Mouse (Mus musculus) T-helper 2 cell (primary cell): ENCODE data around the gene Pcif1.

Source experiments
- in situ Hi-C: fragments of 300-600 bp; cut with MboI, MseI; formaldehyde crosslinking; loops from one replicate; pipeline ENCODE4 v1.15.1; 2025; ENCODE audit warnings: high pct_unique_total_duplicates

The Pcif1 gene

GRCm38 (mm10) chr2:164892696-164893216 is 13.7 kb downstream of the Pcif1 start:
- in situ Hi-C loops, result no loop called here

GRCm38 (mm10) chr2:164894048-164894447 is 14.9 kb downstream of the Pcif1 start:
- in situ Hi-C loops, result no loop called here

- in situ Hi-C loops, result no loop called here
Observed at GRCm38 (mm10) chr2:164894644-164895043, 15.5 kb downstream of the Pcif1 start.

- in situ Hi-C loops, result no loop called here
Observed at GRCm38 (mm10) chr2:164895885-164896284, 16.8 kb downstream of the Pcif1 start.

- in situ Hi-C loops, result no loop called here
Observed at GRCm38 (mm10) chr2:164898008-164898407, 18.9 kb downstream of the Pcif1 start.

GRCm38 (mm10) chr2:164899034-164899433 is 19.9 kb downstream of the Pcif1 start:
- in situ Hi-C loops, result no loop called here

GRCm38 (mm10) chr2:164899723-164900459 is 20.8 kb downstream of the Pcif1 start:
- in situ Hi-C loops, result no loop called here

GRCm38 (mm10) chr2:164901380-164901779 is 22.3 kb downstream of the Pcif1 start:
- in situ Hi-C loops, result no loop called here

GRCm38 (mm10) chr2:164903496-164903895 is 24.4 kb downstream of the Pcif1 start:
- in situ Hi-C loops, result no loop called here

GRCm38 (mm10) chr2:164906071-164906470 is 27.0 kb downstream of the Pcif1 start:
- in situ Hi-C loops, result no loop called here

GRCm38 (mm10) chr2:164907511-164907910 is 28.4 kb downstream of the Pcif1 start:
- in situ Hi-C loops, result no loop called here

- in situ Hi-C loops, result no loop called here
Observed at GRCm38 (mm10) chr2:164908011-164908410, 28.9 kb downstream of the Pcif1 start.

GRCm38 (mm10) chr2:164909100-164909499 is 30.0 kb downstream of the Pcif1 start:
- in situ Hi-C loops, result no loop called here

- in situ Hi-C loops, result no loop called here
Observed at GRCm38 (mm10) chr2:164909542-164909941, 30.4 kb downstream of the Pcif1 start.

- in situ Hi-C loops, result loop anchor here (5.0 kb wide), 1 partner anchor 33 kb away; the partner anchor contains the start of gene Pcif1
Observed at GRCm38 (mm10) chr2:164910360-164911061, 31.4 kb downstream of the Pcif1 start.

GRCm38 (mm10) chr2:164911086-164912048 is 32.3 kb downstream of the Pcif1 start, which contains the start of gene Zfp335:
Zfp335 (minus strand) TSS chr2:164911757.
- in situ Hi-C loops, result loop anchor here (5.0 kb wide), 1 partner anchor 34 kb away; the partner anchor contains the start of gene Pcif1

- in situ Hi-C loops, result loop anchor here (5.0 kb wide), 1 partner anchor 35 kb away; the partner anchor contains the start of gene Pcif1
Observed at GRCm38 (mm10) chr2:164912151-164912550, 33.0 kb downstream of the Pcif1 start.

GRCm38 (mm10) chr2:164912749-164913427 is 33.8 kb downstream of the Pcif1 start:
- in situ Hi-C loops, result loop anchor here (5.0 kb wide), 1 partner anchor 36 kb away; the partner anchor contains the start of gene Pcif1

GRCm38 (mm10) chr2:164913428-164913786 is 34.3 kb downstream of the Pcif1 start:
- in situ Hi-C loops, result loop anchor here (5.0 kb wide), 1 partner anchor 36 kb away; the partner anchor contains the start of gene Pcif1

- in situ Hi-C loops, result no loop called here
Observed at GRCm38 (mm10) chr2:164916820-164917219, 37.7 kb downstream of the Pcif1 start.

- in situ Hi-C loops, result no loop called here
Observed at GRCm38 (mm10) chr2:164917371-164917770, 38.3 kb downstream of the Pcif1 start.
